Mouse (Mus musculus) fat pad, adult 2 months (tissue): Measurements from ENCODE around the gene Pex16.

ENCODE experiments used
- DNase-seq: peaks from one replicate; pipeline ENCODE4 v3.0.0-alpha.2; 2011; ENCODE audit warnings: low read depth, low spot score; ENCODE audit errors: extremely low read depth

Pex16 gene

DNA sequence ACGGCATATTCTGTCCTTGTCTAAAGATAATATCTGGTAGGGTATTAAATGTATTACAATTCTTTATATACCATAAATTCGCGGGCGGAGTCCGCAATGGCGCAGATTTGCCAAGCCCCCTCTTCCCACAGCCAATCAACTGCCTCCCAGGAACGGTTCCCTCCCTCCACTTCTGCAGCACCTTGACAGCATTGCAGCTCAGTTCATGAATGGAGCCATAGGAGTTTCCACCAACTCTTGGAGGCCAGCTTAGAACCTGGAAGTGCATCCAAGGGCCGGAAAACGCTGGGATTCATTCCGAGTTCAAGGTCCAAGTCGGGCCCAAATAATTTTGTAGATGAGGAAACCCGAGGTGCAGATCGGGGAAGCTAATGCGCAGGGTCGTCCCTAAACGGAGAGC lies at the start of gene Pex16, which contains the start of gene Large2:
TSS of gene Pex16 (plus strand) at position 163 of the 400 bp plus-strand sequence.
TSS of gene Large2 (minus strand) at position 356 of the 400 bp plus-strand sequence.
- no peak for DNase-seq

DNA sequence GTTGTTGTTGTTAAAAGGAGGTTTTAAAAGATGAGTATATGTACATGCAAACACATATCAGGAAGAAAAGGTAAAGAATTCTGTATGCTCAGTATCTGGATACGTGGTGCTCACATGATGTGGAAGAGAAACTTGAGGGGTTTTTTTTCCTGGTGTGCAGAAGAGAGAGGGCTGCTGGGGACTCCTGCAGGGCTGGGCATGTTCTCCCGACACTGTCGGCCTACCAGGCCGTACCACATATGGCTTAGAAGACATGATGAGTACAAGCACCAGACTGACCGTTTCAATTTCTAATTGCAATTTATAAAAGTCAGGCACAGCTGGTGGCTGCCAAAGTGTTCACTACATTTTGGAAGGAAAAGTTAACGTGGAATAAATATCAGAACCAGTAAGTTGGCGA lies 48.8 kb upstream of the Pex16 start:
- no peak for DNase-seq

DNA sequence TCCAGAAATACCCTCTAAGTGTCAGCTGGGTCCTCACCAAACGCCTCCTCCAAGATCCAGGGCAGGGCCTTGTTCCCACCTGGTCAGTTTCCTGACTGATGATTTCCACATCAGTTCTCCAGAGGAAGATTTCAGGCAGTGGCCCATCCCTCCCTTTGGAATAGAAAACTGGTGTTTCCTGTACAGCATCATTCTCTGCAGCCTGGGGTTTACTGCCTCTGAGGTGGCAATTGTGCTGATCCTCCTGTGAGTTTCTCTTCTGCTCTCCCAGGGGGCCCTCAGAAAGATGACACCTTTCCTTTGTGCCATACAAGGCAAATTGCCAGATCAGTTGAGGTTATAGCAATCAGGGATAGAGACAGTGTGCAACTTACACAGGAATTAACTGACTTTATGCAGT lies 48.3 kb upstream of the Pex16 start:
- DNase-seq, result no peak

DNA sequence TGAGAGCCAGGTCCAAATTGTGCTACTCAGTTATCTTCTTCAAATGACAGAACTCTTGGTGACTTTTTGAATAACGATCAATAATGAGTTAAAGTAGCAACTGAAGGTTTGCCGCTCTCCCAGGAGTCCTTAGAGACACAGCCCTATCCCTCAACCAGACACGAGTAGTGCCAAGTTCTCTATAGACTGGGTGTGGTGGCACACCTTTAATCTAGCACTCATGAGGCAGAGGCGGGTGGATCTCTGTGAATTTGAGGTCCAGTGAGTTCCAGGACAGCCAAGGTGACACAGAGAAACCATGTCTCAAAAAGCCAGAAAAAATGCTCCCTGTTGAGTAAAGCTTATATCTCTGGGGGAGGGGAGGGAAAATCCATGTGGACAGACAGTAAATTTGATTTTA lies 46.9 kb upstream of the Pex16 start:
- DNase-seq, result no peak

DNA sequence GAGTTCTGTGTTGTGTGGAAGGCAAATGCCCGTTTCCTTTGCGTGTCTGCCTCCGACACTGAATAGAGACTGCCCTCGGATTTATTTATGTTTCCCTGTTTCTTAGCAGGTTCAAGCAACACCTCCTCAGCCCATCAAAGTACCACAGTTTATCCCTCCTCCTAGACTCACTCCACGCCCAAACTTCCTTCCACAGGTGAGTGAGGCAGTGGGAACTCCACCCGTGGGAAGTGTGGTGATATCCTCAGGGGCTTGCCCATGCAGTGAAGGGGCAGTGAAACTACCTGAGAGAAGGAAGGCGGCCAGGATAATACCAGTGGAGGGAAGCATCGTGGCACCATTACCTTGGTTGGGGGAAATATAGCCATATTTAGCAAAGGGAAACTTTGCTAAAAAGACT lies 46.3 kb upstream of the Pex16 start:
- DNase-seq, result no peak

DNA sequence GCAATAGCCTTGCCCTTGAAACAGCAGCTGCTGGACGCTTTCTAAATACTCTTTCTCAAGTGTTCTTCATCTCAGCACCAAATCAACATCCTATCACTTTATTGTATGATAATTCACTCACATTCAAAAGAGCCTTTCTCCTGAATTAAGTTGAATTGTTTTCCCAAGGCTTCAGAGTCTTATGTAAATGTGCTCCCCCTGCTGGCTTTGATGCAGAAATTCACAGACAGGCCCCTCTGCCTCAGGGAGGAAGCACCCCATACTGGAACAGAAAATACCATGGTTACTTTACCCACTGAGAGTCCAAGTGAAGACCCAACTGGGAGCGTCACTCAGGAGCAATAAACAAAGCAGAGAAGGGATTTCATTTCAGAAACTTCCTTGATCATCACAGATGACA lies 43.6 kb upstream of the Pex16 start:
- no peak for DNase-seq

DNA sequence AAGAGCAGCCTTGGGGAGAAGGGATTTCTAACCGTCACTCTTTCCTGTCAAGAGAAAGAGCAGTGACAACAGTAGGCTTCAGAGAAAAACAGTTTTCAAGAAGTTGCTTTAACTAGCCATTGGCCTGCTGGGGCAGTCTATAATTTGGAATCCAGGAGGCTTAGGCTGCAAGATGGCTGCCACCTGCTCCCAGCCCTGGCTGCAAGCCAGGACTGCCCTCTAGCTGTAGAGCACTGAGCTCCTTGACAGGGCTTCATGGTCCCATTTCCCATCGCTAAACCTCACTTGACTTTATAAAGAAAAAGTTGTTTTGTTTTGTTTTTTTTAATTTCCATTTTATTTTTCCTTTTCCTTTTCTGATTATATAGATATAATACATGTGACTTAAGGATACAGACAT lies 43.1 kb upstream of the Pex16 start:
- DNase-seq, result no peak

DNA sequence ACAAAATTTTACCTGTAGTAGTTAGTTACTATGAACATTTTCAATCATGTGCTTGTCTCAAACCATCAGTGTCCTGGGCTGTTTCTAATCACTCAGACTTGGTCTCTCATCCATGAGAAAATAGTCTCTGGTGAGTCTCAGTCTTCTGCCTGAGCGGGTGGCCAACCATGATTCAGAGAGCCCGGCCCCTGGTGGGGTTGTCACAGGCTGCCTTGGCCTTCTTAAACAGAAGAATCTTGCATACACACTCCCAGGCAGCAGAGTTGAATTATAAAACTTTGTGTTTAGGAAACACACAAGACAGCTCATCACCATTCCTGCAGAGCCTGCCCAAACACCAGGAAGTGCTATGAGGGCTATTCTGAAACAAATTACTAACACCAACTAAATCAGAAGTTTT lies 42.6 kb upstream of the Pex16 start:
- no peak for DNase-seq

DNA sequence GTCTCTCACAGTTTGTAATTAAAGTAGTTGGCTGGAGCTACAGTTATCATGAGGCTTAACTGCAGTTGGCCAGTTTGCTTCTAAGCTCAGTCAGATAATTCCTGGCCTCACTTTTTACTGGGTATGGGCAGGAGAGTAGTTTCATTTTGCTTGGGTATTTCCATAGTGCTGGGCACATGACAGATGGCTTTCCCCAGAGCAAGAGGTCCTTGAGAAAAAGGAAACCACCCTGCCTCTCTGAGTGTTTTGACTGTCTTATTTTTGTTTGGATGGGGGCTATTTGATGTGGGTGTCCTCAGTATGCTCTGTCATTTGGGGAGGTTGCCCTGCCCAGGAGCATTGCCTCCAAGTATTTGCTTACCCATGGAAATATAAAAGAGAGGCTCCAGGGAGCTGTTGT lies 32.1 kb upstream of the Pex16 start:
- no peak for DNase-seq

DNA sequence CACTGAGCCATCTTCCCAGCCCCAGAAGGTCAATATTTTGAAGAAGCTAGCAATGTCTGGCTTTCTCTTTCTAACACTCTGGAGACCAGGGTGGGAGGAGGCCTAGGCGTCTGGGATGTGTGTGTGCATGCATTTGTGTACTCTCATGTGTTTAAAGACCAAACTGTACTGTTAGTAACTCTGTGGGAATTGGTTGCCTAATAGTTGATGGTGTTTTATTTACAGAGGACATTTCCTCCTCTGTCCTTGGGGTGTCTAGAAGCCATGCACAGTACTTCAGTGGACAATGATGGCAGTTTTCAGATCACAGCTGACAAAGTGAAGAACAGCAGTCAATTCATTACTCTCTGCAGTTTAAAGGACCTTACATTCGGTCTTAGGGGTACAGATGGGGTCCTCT lies 27.3 kb upstream of the Pex16 start:
- no peak for DNase-seq

DNA sequence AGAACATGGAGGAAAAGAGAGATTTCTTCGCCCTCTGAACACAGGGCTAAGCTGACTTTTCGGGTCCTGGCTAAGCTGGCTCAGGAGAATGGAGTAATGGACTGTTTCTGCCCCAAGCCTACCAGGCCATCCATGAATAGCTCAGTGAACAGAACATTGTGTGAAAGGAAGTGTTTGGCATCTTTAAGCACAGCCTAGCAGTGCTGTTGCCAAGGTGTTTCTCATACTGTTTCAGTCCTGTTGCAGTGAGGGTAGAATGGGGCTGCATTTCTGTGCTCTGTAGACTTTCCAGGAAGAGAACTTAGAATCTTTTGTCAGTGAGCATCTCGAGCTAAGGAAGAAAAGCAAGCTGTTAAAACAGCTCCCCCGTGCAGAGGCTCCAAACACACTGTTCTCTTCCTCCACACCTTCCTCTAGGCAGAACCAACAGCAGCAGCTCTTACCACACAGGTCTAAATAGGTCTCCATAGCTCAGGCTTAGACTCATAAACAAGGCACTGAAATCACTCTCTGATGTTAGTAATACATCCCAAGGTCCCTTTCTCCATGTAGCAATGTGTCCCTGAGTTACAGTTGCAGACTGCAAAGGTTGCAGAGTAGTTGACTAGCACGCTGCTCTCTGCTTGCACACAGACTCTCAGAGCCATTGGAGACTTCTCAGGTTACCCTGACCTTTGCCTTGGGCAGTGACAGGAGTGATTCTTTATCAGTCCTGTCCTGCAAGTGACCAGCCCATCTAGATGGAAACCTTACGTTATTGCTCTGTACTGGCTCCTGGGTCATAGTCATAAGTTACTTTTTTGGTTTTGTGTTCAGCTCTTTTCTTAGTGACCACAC lies 24.7 kb upstream of the Pex16 start:
- DNase-seq, result no peak

DNA sequence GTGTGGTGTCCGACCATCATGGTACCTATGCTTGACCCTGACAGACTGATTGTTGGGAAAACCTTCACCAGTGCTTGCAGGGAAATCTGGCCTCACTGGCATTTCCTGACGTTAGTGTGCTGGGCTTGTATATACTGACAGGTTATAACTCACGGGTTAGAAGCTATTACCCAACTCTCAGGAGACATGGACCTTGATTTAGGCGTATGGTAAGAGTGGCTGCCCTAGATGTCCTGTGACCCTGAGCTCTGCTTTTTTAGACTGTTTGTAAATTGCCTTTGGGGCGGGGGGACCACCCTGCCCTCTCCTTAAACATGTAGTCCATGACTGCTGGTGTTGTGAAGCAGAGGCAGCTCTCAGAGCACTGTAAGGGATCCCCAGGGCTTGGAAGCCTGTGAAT lies 23.8 kb upstream of the Pex16 start:
- no peak for DNase-seq

DNA sequence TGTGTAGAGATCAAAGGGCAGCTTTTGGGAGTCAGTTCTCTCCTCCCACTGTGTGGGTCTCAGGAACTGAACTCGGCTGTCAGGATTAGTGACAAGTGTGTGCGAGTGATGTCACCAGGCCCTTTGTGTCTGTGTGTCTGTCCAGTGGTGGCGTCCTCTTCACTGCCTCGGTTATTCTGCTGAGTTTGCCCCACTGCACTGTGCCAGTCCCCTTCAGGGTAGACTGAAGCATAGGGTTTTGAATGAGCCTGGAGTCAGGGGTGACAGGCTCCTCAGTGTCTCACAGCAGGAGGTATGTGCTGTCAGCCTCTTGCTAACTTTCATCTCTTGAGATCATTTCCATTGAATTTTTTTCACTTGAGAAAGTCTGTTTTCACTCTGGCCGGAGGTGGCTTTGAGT lies 21.1 kb upstream of the Pex16 start:
- DNase-seq, result no peak

DNA sequence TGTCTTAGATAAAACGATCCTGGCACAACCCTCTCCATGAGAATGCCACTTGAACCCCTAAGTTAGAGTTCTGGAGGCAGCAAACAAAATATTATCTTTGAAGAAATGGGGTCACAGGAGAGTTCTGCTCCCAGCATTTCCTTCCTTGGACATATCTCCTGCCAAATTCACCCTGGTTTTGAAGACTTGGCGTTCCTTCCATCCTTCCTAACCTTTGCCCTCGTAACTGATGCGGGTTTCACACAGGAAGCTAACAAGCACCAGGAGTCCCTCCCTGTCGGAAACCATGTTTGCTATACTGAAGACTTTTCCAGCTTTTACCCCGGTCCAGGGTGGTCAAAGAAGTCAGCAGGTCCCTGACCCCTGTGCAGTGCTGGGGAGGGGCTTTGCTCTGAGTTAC lies 20.3 kb upstream of the Pex16 start:
- DNase-seq, result no peak

DNA sequence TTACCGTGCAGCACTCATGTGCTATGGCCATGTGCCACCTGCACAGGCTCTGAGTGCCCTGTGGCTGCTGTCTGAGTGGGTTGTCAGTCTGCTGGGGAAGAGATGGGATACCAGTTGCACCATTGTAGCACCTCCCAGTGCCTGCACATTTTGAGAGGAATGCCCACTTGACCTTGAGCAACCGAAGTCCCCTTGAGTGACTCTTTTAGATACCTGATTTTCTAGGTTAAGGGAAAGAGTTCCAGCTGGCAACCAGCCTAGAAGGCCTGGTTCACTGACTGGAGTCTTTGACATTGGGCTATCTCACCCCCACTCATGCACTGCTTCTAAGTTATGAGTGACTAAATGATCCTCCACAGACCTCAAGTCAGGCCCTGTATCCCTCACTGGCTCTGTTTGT lies 15.2 kb upstream of the Pex16 start:
- no peak for DNase-seq

DNA sequence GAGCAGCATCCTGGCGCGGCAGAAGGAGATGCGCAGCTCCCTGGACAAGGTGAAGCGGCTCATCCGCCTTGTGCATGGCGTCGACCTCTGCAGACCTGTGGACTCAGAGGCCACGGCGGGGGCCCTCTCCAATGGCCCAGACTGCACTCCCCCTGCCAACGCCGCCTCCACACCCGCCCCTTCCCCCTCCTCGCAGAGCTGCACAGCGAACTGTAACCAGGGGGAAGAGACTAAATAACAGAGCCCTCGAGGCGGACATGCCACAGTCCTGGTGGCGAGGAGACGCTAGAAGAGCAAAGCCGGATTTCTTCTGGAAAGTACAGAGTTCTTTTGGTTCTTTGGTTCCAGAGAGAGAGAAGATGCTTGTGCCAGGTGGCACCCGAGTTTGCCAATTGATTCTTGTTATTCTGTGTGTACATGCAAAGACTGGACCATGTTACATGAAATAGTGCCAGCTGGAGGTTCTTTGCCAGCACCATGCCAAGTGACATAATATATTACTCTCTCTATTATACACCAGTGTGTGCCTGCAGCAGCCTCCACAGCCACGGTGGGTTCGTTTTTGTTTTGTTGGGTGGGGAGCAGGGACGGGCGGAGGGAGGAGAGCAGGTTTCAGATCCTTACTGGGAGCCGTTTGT lies 14.2 kb upstream of the Pex16 start:
- DNase-seq, result no peak

DNA sequence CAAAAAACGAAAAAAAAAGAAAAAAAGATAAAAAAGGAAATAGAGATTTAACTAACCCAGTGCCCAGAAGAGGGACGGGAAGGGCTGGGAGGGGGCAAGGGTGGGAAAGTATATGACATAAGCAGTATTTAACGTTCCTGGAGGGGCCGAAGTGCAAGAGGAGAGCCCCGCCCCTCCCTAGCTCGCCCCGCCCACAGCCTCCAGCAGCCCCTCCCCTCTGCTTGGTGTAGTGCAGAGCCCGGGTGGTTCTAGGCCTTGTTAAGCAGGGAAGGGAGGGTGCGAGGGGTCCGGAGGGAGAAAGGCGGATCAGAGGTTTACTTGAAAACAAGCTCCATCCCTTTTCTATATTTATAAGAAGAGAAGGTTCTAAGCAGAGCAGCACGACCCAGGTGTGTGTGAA lies 13.6 kb upstream of the Pex16 start:
- DNase-seq, result no peak

DNA sequence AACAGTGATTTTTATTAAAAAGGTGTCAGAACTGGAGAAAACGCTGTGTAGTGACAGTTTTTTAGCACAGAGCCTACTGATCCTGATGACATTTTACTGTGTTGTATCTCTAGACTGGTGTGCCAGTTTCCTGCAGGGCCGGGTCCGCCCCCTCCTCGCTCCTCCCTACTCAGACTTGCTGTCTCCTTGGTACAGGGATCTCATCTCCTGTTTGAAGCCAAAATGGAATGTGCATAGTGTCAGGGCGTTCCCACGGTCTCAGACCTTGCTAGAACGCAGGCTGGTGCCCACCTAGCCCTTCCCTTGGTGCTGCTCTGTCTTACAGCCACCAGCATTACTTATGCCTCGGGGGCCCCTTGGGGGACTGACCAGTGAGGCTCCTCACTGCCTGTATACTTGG lies 12.7 kb upstream of the Pex16 start:
- no peak for DNase-seq

DNA sequence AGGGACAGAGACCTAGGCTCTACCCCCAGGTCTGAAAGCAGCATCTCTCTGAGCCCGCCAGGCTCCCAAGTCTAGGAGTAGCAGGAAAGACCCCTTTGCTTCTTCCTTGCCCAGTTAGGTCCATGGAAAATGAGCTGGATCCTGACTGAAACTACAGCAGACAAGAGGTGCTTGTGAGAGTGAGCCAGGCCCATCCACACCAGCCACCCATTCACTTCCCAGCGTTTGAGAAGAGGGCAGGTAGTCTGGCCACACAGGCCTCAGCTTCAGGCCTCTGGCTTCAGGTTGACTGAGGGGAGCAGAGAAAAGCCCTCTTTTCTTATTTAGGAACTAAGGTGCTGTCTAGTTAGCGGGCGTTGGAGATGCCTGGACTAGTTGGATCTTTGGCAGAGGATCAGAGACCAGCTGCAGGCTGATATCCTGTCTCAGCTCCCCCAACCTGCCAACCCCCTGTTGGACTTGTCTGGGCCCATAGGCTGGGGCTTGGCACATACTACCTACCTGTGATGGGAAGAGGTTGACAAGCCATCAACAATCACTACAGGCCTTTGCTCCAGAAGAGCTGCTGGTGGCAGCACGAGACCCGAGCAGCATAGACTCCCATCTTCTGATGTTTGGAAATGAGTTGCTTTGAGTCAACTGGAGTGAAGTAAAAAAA lies 11.8 kb upstream of the Pex16 start:
- no peak for DNase-seq

DNA sequence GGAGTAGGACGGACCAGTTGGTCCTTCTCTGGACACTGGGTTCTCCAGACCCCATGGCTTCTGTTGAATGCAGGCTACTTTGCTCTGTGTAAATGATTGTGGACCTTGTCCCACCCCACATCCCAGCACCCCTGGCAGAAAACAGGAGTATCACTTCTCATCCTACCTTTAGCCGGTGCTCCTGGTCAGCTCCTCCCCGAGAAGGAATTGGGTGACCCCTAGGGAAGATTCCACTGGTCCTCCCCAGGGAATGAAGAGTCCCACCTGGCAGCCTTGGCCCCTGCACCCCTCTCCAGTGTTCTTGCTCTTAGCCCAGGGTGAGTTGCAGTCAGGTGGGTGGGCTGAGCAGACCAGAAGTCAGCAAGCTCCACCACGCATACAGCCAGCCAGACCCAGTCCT lies 10.4 kb upstream of the Pex16 start:
- DNase-seq, result no peak

DNA sequence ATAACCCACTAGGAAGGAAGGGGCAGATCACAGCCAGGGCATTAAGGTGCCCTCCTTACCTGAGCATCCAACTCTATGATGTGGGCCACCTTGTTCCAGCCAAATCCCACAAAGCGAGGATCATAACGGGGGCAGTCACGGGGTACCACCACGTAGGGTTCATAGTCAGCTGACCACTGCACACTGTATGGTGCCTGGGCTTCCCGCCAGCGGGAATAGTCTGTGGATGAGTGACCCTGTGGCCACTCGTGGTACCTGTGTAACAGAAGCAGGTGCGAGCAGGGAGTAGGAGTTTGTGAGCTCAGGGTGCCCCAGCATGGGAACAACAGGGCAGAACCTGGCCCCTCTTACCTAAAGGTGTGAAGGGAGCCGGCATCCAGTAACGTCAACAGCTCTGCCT lies 8.9 kb upstream of the Pex16 start:
- no peak for DNase-seq

DNA sequence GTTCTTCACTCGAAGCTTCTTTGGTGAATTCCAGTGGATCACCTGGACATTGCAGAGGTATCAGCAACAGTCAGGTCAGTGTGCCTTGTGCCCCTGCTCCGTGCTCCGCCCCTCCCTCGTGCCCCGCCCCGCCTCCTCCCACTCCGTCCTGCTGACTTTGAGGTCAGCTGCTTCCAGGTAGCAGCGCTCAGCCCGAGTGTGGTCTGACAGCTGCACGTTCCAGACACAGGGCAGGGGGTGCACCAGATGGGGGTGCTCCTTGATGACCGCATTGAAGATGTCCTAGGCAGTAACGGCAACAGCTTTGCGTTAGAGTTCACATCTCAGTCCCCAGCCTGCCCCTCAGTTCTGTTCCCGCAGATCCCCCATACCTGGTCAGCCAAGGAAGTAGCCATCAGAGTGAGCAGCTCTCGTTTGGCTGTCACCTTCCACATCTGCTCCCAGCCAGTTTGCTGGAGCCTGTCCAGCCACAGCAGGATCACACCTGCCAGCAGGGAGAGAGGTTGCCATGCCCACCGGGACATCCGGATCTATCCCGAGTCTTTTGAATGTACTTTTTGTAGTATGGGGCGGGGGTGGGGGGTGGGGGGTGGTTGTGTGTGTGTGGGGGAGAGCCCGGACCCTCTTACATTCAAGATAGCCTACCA lies 7.0 kb upstream of the Pex16 start:
- no peak for DNase-seq
